Mouse (Mus musculus) 3134 (cell line): ENCODE measurements around the gene Pfdn6.

ENCODE experiments used
- DNase-seq: peaks from one replicate; pipeline ENCODE4 v3.0.0-alpha.2; 2011; ENCODE audit warnings: low spot score; ENCODE audit not compliant: insufficient read length; ENCODE audit errors: extremely low read depth

Gene Pfdn6

GRCm38 (mm10) chr17:33932970-33933369, 7.2 kb downstream of the Pfdn6 start:
- DNase-seq: no peak

GRCm38 (mm10) chr17:33932448-33932847, 7.7 kb downstream of the Pfdn6 start:
- DNase-seq: no peak

- no peak for DNase-seq
Observed at GRCm38 (mm10) chr17:33931947-33932346, 8.2 kb downstream of the Pfdn6 start.

- no peak for DNase-seq
Observed at GRCm38 (mm10) chr17:33931159-33931866, 8.8 kb downstream of the Pfdn6 start.

GRCm38 (mm10) chr17:33930280-33931158, 9.6 kb downstream of the Pfdn6 start:
- peak; percentile 65 for DNase-seq

- DNase-seq: peak; percentile 92
Observed at GRCm38 (mm10) chr17:33929371-33930279, 10.5 kb downstream of the Pfdn6 start, which contains the start of gene Rgl2. Rgl2 (plus strand) TSS chr17:33929543.

GRCm38 (mm10) chr17:33928251-33928947, 11.7 kb downstream of the Pfdn6 start:
- no peak for DNase-seq

- DNase-seq: no peak
Observed at GRCm38 (mm10) chr17:33926207-33926932, 13.8 kb downstream of the Pfdn6 start.

- DNase-seq: no peak
Observed at GRCm38 (mm10) chr17:33925406-33926116, 14.6 kb downstream of the Pfdn6 start.

GRCm38 (mm10) chr17:33924577-33925283, 15.4 kb downstream of the Pfdn6 start:
- DNase-seq: no peak

- DNase-seq: no peak
Observed at GRCm38 (mm10) chr17:33921361-33921760, 18.8 kb downstream of the Pfdn6 start.

GRCm38 (mm10) chr17:33920282-33921097, 19.7 kb downstream of the Pfdn6 start:
- peak; percentile 90 for DNase-seq

GRCm38 (mm10) chr17:33919351-33920281, 20.5 kb downstream of the Pfdn6 start:
- peak; percentile 91 for DNase-seq

- no peak for DNase-seq
Observed at GRCm38 (mm10) chr17:33918293-33919203, 21.6 kb downstream of the Pfdn6 start.

GRCm38 (mm10) chr17:33917656-33918292, 22.4 kb downstream of the Pfdn6 start:
- no peak for DNase-seq
